Mouse (Mus musculus) gastrocnemius, postnatal 14 days (tissue): ENCODE measurements around the gene Dhx33. TPM values are rescaled to one million over a fixed set of nuclear protein-coding genes. Genes with fewer than 3 reads are reported as not detected.

ENCODE experiments used
- DNase-seq: peaks from one replicate; pipeline ENCODE4 v3.0.0; 2021; ENCODE audit warnings: mixed read lengths
- intact Hi-C: fragments of 180-260 bp; cut with DNase I; formaldehyde crosslinking; loops from one replicate; pipeline ENCODE4 v1.15.1; 2025; ENCODE audit warnings: low total_unique reads
- long read RNA-seq, 2 experiments: library from polyadenylated mRNA; stranded (forward); transcript quantifications; one replicate each; pipeline ENCODE4 v2.0.0; 2021
- total RNA-seq, 2 experiments: library from RNA; stranded (reverse); gene quantifications; 2 replicates each; pipeline ENCODE4 v1.2.3; 2021

Gene Dhx33
- total RNA-seq, result 1 to 10 TPM; 7.0 to 9.8 TPM
- long read RNA-seq, experiment 1, partial matches to known transcripts, result 3 of 4 reads
- long read RNA-seq, experiment 1, other reads (novel, unspliced or antisense), result 1 of 4 reads
- long read RNA-seq, experiment 2, full-length matches to known transcripts, result 4 of 4 reads
- long read RNA-seq, experiment 2, partial matches to known transcripts, result 0 of 4 reads
- long read RNA-seq, experiment 2, other reads (novel, unspliced or antisense), result 0 of 4 reads

DNA sequence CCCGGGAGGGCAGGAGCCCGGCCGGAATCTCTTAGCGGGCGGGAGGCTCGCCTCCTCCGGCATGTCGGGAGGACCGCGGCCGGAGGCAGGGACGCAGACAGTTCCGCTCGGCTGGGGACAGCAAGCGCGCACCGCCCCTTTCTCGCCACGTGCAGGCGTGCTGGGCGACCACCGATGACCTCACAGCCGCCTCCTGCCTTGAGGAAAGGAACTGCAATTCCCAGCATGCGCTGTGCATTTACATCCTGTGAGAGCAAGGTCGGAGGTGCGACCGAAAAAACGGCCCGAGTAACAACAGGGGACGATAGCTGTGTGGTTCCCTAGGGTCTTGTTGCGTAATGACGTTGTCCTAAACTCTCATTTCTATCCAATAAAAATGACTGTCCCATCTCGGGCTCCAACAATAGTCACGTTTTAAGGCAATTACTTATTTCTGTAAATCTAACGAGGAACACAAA, at the start of gene Dhx33:
Dhx33 (minus strand) TSS at position 122 of the 458 bp plus-strand sequence.
- intact Hi-C loops, result no loop called here
- DNase-seq, result peak; percentile 96

DNA sequence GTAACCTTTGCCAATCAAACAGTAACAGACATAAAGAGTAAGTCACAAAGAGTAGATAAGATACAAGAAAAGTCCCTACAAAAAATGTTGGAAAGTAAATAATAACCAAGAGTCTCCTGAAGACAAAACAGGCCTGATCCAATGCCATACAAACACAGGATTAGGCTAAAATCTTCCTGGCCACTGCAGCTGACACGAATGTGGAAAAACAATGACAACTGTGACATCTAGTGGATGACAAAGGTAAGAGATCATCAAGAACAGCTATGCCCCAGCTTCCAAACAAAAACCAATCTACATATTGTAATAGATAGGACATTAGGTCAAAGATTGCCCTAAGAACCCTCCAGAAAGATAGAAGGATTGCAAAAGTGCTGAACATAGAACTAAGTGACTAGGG, 48.3 kb upstream of the Dhx33 start:
- DNase-seq, result no peak
- intact Hi-C loops, result no loop called here

DNA sequence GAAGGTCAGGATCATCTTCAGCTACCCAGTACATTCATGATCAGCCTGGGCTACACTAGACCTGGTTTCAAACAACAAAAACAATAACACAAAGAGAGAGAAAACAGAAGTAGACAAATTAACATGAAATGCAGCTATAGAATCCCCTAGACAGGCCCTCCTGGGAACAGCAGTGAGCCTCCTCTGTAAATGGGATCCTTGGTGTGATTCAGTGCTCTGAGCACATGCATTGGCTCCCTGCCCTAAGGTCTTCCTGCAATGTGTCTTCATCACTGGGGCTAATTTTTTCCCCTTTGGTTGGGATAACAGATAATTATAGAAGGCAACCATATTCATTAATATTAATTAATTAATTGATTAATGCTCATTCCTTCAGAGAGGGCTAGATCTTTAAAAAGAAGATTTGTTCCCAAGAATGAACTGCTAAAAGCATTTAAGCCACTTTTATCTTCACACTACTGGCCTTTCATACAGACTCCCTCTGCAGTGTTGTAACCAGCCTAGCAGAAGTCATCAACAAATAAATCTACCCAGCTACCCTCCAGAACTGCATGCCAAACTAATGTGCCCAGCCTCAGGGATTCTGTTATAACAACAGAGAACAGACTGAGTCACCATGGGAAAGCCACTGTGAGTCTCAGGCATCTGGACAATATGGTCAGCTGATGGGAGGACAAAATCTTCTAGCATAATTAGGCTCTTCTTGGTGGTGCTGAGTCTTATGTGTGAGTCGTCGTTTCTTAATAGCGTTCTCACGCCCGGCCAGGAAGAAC, 35.5 kb upstream of the Dhx33 start:
- intact Hi-C loops, result no loop called here

DNA sequence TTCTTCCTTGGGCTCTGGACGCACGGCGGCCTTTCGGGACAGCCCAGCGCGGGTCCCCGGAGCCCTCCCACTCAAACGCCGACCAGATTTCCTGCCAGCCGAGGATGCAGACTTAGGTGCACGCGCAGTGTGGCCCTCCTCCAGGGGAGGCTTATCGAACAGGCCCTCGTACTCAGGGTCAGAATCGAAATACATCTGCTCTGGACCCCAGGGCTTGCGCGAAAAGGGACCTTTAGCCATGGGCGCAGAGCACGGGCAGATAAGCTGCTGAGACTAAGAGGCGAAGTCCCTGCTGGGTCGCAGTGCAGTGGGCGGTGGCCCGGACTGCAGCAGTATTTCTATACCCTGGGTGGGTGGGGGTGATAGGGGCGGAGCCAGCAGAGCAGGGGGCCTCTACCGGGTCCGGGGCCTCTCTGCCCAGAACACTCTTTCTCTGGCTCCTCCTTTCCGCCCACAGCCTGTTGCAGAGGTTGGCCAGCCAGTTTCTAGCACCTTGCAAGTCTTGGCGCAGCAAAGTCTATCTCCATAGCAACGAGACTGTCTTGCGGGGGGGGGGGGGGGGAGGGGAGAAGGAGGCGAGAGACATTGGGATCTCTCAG, 29.0 kb upstream of the Dhx33 start, which contains the start of gene 6330403K07Rik:
6330403K07Rik (minus strand) TSS at position 351 of the 599 bp plus-strand sequence.
- peak; percentile 39 for DNase-seq
- intact Hi-C loops, result no loop called here

More for the DNA sequence above, 35.5 kb upstream of the Dhx33 start:
- DNase-seq, result no peak

DNA sequence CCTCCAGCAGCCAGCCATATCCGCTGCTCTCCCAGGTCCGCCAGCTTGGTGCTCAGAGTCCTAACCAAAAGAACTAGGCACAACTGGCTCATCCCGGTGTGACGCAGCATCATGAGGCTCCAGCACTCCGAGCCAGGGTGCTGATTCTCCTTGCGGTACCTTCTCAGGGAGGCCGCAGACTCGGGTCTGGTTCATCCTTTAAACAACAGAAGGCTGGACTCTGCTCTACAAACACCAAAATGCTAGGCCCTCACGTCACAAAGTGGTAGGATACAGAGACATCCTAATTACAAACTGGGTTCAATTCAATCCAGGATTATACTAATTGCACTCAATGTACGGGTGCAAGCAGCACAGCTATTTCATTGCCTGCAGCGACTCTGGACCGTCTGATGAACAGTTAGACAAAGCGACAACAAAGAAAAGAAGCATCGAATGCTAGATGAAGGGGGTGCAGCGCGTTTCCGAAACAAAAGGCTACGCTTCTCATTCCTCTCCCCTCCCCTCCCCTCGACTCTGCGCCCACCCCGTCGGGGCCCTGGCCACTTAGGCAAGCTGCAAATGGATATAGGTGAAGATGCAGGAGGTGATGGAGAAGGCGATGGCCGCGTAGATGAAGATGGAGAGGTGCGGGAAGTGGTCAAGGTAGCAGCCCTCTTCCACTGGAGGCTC, 28.4 kb upstream of the Dhx33 start:
- intact Hi-C loops, result no loop called here
- no peak for DNase-seq

DNA sequence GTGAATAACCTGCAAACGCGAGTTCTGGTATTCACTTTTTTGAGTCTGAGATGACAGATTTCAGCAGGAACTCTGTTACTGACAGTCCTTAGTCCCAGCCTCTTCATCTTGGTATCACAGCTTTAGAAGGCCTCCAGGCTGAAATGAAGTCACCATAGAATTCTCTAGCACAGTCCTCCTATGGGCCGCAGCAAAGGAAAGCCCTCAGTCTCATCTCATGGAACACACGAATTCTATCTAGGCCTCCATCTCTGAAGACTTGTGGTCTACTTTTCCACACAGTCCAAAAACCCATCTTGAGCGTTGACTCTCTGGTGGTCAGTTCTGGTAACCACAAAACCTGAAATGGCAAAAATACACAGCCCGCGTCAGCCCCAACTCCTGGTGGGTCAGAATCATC, 27.8 kb upstream of the Dhx33 start:
- intact Hi-C loops, result no loop called here
- DNase-seq, result no peak

DNA sequence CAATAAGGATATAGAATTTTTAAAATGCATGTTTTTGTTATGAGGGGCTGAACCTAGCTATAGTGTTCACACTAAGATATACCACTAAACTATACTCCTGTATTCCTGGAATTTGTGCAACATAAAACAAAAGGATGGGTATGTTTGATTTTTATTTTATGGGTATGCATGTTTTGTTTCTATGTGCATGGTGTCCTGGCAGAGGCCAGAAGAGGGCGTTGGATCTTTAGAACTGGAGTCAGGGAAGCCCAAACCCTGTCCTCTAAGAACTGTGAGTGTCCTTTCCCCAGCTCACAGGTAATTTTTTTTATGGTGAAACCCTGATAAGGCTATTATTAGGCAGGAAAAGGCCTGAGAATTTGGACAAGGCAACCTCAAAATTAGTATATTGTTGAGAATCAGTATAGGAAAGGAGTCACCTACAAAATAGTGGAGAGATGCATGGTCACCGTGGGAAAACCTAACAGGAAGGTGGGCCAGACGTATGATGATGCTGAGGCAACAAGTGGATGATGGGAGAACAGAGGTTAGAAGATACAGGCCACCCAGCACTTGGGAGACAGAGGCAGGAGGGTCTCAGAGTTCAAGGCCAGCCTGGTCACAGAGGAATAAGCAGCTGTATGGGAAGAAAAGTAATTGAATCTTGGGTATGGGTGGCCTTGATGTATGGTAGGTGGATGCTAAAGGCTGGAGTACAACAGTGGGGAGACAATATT, 25.3 kb upstream of the Dhx33 start:
- DNase-seq, result no peak
- intact Hi-C loops, result no loop called here

DNA sequence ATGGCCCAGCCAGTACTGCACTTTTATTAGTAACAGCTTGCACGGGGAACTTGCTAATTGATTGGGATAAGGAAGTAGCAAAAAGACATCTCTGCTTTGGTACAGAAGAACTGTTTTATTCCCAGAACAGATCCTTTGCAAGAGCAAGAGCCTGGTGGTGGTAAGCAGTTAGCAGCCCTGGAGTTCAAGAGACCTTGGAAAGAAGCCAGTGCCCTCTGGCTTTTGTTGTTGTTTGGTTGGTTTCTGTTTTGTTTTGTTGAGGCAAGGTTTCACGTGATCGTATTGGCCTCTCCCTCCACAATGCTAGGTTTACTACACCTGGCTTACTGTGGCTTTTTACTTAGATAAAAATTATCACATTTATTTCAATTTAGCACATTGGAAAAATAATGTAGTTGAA, 24.0 kb upstream of the Dhx33 start:
- intact Hi-C loops, result no loop called here
- no peak for DNase-seq

DNA sequence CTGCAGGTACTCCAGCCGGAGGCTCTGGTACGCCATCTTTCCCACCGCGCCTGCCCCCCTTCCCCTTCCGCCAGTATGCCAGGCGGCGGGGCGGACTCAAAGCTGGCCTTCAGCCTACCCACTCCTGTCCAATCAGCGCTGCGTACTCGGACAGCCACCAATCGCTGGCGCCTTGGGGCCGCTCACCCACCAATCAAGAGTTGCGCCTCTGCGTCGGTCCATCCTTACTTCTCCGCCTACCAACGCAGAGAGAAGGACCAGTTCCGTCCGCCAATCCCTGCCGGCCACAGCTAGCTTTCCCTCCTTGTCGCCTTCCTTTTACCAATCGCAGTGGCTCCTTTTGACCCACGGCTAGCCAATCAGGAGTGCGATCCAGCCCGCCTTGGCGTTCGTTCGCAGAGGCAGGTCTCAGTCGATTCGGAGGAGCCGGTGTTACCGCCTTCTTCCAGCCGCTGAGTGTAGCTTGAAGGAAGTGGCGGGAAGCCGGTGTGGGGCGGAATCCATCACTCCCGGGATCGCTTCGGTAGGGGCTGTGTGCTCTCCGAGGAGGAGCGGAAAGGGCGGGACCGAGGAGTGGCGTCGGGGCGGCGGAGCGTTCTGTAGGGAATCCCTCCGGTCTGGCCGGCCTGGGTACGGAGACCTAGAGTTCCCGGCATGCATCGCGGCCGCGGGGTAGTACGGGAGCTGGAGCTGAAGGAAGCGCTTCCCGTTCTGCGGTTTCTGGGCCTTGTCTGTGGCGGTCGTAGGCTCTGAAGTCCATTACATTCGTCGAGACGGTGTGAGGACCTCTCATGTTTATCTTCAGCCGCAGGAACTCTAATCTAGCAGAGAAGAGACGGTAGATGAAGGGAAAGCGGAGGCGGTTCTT, 15.2 kb upstream of the Dhx33 start, which contains the start of the genes Mis12 and Derl2:
Mis12 (plus strand) TSS at position 411 of the 868 bp plus-strand sequence.
Derl2 (minus strand) TSS at position 641 of the 868 bp plus-strand sequence.
- intact Hi-C loops, result no loop called here

DNA sequence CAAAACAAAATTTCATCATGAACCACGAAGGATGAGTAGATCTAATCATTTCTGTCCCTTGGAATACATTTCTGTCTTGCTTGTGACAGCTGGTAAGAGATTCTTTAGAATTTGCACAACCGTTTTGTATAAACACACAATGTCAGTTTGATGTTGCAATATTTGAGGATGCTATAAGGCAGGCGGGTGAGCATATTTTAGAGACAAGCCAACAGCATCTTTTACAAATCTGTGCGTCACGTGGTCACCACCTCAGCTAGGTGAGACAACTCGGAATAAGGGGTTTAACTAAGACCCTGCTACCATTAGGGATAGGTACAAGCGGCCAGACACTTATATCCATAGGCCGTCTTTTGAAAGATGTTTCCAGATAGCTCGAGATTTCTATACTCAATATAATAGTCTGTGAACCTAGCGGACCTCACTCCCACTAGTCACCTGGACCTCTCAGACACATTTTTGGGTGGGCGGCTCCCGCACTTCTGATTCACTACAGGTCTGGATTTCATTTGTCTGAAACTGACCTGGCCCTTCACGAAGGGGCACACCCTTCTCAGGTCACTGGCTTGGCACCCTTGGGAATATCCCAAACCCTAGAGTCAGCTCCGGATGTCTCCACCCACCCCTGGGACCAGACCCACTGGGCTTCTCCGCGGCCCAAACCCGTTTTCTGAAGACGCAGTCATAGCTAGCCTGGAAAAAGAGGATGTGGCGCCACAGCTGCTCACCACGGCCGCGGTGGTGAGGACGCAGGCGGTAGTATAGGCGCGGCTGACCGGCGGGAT, 14.4 kb upstream of the Dhx33 start:
- intact Hi-C loops, result no loop called here
- no peak for DNase-seq

More for the DNA sequence above, 15.2 kb upstream of the Dhx33 start, which contains the start of the genes Mis12 and Derl2:
- peak; percentile 98 for DNase-seq

DNA sequence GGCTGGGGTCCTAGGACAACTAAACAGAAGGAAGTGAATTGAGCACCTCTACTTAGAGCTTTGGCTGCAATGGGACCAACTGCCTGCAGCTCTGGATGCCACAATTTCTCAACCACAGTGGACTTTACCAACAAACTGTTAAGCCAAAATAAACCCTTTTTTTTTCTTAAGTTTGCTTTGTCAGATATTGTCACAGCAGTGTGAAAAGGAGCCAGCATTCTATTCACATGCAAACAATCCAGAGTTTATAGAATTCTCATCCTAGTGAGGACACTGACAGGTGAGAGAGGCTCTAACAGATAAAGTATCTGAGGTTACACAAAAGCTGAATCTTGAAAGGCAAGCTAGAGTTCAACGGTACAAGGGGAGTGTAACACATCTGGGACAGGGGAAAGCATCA, 12.8 kb upstream of the Dhx33 start:
- intact Hi-C loops, result no loop called here
- DNase-seq, result no peak

DNA sequence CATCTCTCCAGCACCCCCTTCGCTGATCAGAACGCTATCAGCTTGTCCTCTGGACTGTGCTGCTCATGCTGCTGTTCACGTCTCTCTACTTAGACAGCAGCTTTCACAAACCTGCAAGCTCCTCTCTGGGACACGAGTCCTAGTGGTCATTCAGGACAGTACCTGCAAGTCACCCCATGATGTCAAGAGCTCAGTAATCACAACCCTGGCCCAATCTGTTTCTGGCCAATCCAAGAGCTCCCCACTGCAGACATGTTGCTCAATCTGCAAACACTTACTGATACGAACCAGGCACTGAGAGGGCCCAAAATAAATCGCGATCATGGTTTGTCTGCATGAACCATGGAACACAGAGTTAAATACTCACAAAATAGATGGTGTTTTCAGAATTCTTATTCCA, 8.5 kb upstream of the Dhx33 start:
- DNase-seq, result no peak
- intact Hi-C loops, result no loop called here

DNA sequence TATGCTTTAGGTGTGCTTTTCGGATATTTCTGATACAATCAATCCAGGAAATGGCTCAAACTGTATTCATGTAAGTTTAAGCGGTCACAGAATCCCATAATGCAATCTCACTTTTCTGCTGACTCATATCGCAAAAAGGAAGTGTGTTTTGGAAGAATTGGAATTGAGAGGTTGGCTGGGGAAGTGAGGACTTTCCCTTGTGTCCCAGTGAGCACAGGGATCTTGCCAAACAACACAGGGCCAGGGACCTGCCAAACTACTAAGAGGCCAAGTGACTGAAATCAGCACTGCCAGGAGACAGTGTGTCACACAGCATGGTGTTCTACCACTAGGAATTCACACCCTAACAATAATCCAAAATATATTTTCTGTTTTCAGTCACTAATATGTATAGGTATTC, 4.1 kb upstream of the Dhx33 start:
- intact Hi-C loops, result no loop called here
- no peak for DNase-seq

DNA sequence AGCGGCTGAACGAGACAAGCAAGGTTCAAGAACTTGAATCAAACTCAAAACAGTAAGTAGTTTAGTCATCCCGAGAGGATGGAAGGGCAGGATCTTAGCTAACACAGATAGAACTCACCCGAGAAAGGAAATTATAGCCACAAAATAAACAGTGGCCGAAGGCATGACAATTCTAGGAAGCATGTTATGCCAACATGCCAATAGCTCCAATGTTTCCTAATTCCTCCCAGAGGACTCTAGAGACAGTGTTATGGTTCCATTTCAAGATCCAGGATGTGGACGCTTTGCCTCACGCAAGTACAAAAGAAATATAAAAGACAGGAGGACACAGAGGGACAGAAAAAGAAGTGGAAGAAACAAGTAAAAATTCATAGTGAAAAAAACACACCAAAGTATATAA, 3.6 kb upstream of the Dhx33 start:
- intact Hi-C loops, result no loop called here
- DNase-seq, result no peak

DNA sequence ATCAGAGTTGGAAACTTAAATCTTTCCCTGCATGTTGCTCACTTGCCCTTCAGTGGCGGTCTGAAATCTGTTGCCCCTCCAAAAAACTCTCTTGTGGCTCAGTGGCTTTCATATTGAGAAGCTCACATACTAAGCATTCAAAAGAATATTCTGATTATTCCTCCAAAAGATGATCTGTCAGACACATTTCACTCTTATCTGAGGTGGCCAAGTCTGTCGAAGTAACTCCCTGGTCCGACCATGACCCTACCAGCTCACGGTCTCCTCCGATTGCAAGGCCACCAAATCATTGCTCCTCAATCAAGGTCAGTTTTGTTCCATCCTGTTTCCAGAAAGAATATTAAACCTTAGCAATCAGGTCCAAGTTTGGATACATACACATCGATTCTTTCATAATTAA, 2.8 kb upstream of the Dhx33 start:
- DNase-seq, result no peak
- intact Hi-C loops, result no loop called here

DNA sequence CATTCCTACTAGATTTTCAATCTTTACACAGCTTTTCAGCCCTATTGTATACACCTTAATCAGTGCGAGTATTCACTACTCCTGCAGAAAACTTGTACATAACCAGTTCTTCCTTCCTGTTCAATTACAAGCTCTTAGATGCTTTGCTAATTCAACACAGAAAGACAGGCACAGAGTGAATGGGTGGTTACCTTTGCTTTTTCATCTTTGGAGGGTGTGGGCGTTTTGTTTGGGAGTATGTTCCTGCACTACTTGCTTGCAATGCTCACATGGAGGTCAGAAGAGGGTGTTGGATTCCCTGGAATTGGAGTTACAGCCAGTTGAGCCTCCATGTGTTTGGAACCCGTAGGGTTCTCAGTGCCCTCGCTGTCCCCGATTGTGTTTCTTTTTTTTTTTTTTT, 809 bp upstream of the Dhx33 start:
- intact Hi-C loops, result no loop called here
- DNase-seq, result no peak

DNA sequence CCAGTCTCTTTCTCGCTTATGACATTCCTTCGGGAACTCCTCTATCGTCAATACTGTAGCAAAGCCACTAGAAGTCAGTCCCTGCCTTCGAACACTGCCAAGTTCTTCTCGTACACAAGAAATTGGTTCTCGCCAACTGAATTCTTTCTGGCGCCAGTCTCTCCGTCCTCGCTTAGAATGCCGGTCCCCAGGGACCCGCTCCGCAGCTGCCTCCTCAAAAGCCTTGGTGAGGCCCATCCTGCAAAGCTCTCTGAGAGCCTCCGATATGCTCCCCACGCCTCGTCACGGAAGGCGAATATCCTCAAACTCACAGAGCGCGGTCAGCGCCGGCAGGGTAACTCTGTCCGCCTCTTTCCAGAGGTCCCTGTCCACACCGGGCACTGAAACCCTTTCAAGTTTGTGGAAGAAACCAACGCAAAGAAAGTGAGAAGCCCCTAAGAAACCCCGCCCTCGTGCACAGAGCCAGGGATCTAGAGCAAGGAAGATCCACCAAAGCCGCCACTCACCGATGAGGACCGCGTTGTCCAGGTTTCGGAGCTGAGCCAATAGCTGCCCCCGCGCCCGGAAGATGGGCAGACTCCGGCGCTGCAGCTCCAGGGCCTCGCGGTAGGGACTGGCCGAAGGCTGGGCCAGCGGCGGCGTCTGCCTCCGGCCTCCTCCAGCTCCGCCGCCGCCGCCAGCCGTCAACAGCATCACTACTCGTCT, 474 bp downstream of the Dhx33 start:
- intact Hi-C loops, result no loop called here
- DNase-seq, result peak; percentile 25
